Mouse (Mus musculus) erythroblast, embryonic 14.5 days (primary cell): ENCODE measurements at regions not wholly inside any gene's neighbourhood (a gene's known extent, or its start where the extent isn't known, plus 50 kb on each side); places are given as distances from the start of the nearest gene placed in this dataset.

ENCODE experiments used
- H3K27me3 ChIP-seq: 2 replicates; pipeline ENCODE4 v1.6.1; 2012; ENCODE audit warnings: inconsistent platforms; ENCODE audit not compliant: control insufficient read depth
- H3K36me3 ChIP-seq: 2 replicates; pipeline ENCODE4 v1.6.1; 2012; ENCODE audit warnings: mild to moderate bottlenecking, inconsistent platforms; ENCODE audit not compliant: control insufficient read depth
- H3K4me1 ChIP-seq: 2 replicates; pipeline ENCODE4 v1.6.1; 2012; ENCODE audit warnings: inconsistent platforms; ENCODE audit not compliant: control insufficient read depth
- H3K4me3 ChIP-seq: replicated peaks from 2 replicates; pipeline ENCODE3; 2012; ENCODE audit warnings: moderate library complexity, mild to moderate bottlenecking, inconsistent platforms
- H3K9me3 ChIP-seq: 2 replicates; pipeline ENCODE4 v1.6.1; 2012; ENCODE audit warnings: low read length, inconsistent platforms, mixed read lengths; ENCODE audit not compliant: control insufficient read depth
- GATA1 ChIP-seq: IDR thresholded peaks from 2 replicates; pipeline ENCODE4 v1.6.1; 2012; ENCODE audit warnings: low read length, inconsistent platforms, mixed read lengths
- TAL1 ChIP-seq: IDR thresholded peaks from 3 replicates; pipeline ENCODE4 v1.6.1; 2012; ENCODE audit warnings: low read length, inconsistent platforms, mixed read lengths

DNA sequence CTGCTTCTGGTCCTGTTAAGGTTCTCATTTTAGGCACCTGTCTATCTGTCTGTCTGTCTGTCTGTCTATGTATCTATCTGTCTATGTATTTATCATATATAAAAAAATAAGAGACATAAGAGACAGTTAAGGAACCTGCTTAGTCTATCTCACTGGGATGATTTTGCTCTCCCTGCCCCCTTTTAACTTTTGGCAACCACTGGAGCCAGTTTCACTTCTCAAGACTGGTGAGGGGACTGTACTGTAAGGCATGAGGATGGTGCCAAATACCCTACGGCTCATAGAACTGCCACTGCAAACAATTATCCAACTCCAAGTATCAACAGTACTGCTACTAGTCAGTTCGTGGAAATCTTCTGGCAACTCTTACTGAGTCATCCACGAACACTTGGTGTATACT lies 111.2 kb upstream of the Zfp648 start:
- no peak for TF ChIP-seq TAL1
- no peak overlapping the region for H3K4me3 ChIP-seq
- H3K4me1 ChIP-seq: no peaks in the 10 kb centered on the region
- no peaks in the 10 kb centered on the region for H3K9me3 ChIP-seq
- no peaks in the 10 kb centered on the region for H3K36me3 ChIP-seq
- no peaks in the 10 kb centered on the region for H3K27me3 ChIP-seq

DNA sequence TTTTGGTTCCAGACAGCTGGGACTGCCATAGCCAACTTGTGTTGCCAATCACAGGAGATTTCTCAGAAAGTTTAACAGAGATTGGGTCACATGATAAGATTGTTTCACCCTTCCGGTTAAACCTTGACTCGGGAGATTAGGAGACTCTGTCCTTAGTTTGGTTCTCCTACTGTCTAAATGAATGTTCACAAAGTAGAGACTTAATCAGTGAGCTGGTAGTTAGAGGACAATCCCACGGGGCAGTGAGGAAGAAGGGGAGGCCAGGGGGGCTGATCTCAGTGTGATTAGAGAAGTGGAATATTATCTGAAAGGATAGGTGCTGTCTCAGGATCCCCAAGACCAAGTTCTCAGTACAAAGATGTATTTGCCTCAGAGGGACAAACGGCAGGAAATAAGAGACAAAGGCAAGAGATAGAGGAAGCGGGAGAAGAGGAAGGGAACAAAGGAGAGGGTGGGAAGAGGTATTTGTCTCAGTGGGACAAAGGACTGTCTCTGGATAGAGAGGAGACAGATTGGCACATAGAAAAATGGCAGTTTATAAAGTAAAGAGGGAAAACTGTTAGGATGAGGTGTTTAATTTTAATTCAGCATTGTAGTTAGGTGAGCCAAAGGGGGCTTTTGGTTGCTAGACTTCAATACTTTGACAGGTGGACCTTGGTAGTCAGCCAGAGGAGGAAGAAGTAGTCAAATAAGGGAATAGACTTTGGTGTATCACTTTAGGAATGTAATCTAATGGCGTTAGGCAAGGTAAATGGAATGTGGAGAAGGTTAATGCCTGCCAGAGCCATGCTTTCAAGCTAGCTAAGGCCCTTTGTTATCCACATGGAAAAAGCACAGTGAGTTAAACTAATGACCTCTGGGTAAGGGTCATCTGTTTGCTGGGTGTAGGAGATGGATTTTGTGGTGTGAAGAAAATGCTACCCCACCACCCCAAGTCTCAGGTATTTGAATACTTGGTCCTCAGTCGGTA lies 110.2 kb upstream of the Zfp648 start:
- Histone ChIP-seq H3K4me1 (no peaks in the 10 kb centered on the region), H3K27me3 (no peaks in the 10 kb centered on the region), H3K36me3 (no peaks in the 10 kb centered on the region), H3K9me3 (no peaks in the 10 kb centered on the region), H3K4me3 (no peak overlapping the region)
- no peak for TF ChIP-seq GATA1
- no peak for TF ChIP-seq TAL1

DNA sequence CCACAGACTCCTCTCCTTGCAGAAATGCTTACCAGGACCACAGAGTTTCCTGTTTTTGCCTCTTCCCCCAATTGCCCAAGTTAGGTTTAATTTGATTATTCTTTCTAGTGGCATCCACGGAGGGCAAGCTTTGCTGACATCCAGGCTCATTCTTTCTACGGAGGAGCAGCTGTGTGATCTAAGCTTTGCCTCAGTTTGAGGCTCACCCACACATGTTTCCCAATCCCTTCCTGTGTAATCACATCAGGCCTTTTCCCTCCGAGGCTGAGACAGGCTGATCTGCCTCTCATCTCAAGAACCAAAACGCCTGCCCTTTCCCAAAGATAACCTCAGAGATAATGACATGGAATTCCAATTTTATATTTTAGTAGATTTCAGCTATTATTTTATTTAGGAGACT lies 107.4 kb upstream of the Zfp648 start:
- Histone ChIP-seq H3K4me3 (no peak overlapping the region), H3K9me3 (no peaks in the 10 kb centered on the region), H3K36me3 (no peaks in the 10 kb centered on the region), H3K4me1 (no peaks in the 10 kb centered on the region), H3K27me3 (no peaks in the 10 kb centered on the region)
- TF ChIP-seq GATA1: no peak
- TF ChIP-seq TAL1: no peak

DNA sequence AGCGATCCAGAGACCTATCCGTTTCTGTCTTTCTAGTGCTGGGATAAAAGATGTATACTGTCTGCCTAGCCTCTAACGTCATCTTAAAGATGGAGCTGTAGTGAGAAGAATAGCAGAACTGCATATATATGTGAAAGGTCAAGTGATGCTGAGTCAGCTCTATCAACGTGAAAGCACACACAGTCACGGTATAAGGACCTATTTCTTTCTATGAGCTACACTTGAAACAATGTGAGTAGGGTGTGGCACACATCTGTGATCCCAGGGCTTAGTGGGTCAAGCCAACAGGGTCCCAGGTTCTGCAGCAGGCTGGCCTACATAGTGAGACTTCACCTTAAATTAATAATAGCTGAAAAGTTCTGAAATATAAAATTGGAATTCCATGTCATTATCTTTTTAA lies 106.6 kb upstream of the Zfp648 start:
- Histone ChIP-seq H3K4me3 (no peak overlapping the region), H3K4me1 (no peaks in the 10 kb centered on the region), H3K9me3 (no peaks in the 10 kb centered on the region), H3K27me3 (no peaks in the 10 kb centered on the region), H3K36me3 (no peaks in the 10 kb centered on the region)
- no peak for TF ChIP-seq GATA1
- TF ChIP-seq TAL1: no peak

DNA sequence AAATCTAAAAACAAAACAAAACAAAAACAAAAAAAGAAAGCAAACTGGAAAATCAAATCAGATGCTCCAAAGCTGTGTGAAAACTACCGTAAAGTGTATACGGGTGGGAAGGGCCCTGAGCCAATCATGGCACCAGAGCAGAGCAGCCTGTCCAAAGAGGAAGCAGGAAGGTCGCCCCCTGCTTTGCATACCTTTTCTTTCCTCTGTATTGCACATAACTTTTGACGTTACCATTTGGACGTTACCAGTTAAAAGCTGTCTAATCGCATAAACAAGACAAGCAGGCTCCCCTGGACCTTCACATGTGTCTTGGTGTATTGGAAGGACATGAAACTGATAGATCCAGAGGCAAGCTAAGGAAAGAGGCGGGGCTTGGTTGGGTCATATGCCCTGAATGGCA lies 104.9 kb upstream of the Zfp648 start:
- Histone ChIP-seq H3K4me1 (no peaks in the 10 kb centered on the region), H3K4me3 (no peak overlapping the region), H3K36me3 (no peaks in the 10 kb centered on the region), H3K9me3 (no peaks in the 10 kb centered on the region), H3K27me3 (no peaks in the 10 kb centered on the region)
- TF ChIP-seq TAL1 (no peak), GATA1 (no peak)

DNA sequence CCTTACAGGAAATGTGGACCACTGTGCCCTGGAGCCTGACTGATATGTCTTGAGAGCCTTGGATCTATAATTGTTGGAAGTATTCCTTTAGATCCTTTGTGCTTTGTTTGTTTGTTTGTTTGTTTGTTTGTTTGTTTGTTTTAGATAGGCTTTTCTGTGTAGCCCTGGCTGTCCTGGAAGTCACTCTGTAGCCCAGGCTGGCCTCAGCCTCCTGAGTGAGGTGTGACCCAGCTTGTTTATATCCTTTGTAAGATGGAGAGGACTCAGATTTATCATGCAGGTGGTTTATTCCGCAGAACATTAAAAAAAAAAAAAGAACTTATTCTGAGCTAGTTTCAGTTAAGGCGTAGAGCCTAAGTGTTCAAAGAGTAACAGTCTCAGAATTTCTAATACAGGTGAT lies 104.1 kb upstream of the Zfp648 start:
- Histone ChIP-seq H3K27me3 (no peaks in the 10 kb centered on the region), H3K4me1 (no peaks in the 10 kb centered on the region), H3K4me3 (no peak overlapping the region), H3K9me3 (no peaks in the 10 kb centered on the region), H3K36me3 (no peaks in the 10 kb centered on the region)
- no peak for TF ChIP-seq TAL1
- TF ChIP-seq GATA1: no peak

DNA sequence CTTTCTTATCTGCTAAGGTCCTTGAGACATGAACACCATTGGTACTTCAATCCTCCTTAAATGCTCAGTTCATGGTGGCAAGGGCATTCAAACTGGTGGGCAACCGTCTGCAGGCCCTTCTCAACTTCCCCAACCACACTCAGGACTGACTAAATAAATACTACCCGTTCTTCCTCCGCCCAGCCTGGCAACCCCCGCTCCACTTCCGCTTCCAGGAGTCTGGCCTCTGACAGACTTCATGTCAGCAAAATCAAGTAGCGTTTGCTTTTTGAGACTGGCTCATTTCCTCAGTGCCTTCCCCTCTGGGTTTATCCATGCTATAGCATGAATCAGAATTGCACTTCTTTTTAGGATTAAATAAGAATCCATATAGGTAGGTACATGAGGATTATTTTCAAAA lies 103.3 kb upstream of the Zfp648 start:
- TF ChIP-seq GATA1: no peak
- no peak for TF ChIP-seq TAL1
- H3K4me3 ChIP-seq: no peak overlapping the region
- no peaks in the 10 kb centered on the region for H3K9me3 ChIP-seq
- no peaks in the 10 kb centered on the region for H3K27me3 ChIP-seq
- no peaks in the 10 kb centered on the region for H3K4me1 ChIP-seq
- H3K36me3 ChIP-seq: no peaks in the 10 kb centered on the region

DNA sequence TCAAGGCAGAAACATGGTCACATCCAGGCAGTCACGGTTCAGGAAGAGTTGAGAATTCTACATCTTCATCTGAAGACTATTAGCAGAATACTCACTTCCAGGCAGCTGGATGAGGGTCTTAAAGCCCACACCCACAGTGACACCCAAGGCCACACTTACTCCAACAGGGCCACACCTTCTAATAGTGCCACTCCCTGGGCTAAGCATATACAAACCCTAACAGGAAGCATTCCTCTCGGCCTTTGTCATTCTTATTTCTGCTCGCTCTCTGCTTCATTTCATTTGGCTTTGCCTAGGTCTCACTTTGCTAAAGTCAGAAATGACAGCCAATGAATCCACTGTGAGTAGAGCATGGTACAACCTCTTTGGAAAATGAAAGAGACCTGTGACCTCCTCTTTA lies 100.4 kb upstream of the Zfp648 start:
- no peaks in the 10 kb centered on the region for H3K4me1 ChIP-seq
- no peak overlapping the region for H3K4me3 ChIP-seq
- H3K9me3 ChIP-seq: no peaks in the 10 kb centered on the region
- H3K36me3 ChIP-seq: no peaks in the 10 kb centered on the region
- H3K27me3 ChIP-seq: no peaks in the 10 kb centered on the region
- no peak for TF ChIP-seq TAL1
- no peak for TF ChIP-seq GATA1

DNA sequence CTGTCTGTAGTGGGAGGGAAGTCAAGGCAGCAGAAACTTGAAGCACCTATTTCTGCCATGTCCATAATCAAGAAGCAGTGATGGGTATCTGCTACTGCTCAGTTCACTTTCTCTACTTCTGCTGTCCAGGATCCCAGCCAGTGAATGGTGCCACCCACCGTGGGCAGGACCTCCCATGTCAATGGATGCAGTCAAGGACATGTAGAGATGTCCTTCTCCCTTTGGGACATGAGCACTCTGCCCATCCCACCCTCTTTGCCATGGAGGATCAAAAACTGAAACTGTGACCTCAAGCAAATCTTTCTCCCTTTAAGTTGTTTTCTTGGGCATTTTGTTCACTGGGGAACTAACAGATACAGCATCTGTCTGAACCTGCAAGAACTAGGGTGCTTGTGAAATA lies 99.6 kb upstream of the Zfp648 start:
- no peak overlapping the region for H3K4me3 ChIP-seq
- TF ChIP-seq TAL1: no peak
- no peak for TF ChIP-seq GATA1
- no peaks in the 10 kb centered on the region for H3K9me3 ChIP-seq
- H3K36me3 ChIP-seq: no peaks in the 10 kb centered on the region
- H3K4me1 ChIP-seq: no peaks in the 10 kb centered on the region
- H3K27me3 ChIP-seq: no peaks in the 10 kb centered on the region
